Mouse (Mus musculus): ENCODE data around the gene Kcnq5. TPM values are rescaled to one million over a fixed set of nuclear protein-coding genes. Genes with fewer than 3 reads are reported as not detected.
A peak's percentile ranks its signal among the peaks of the same experiment; 100 is the strongest.

Kcnq5 gene
- polyA plus RNA-seq, 1 experiment, result 0.07 TPM

GRCm38 (mm10) chr1:21960421-21961250, 1.1 kb downstream of the Kcnq5 start:
- peak overlapping the region; percentile 7 for H3K4me3 ChIP-seq (ENCODE audit: control insufficient read depth, low read depth, low read length)
- no peak for TF ChIP-seq POLR2A (IDR thresholded peaks at IDR 0.05; ENCODE audit: control insufficient read depth, low read depth, low read length)
- TF ChIP-seq CTCF (IDR thresholded peaks at IDR 0.05; ENCODE audit: control insufficient read depth, insufficient read depth, insufficient replicate concordance, low read depth, low read length), result no peak
- H3K27ac ChIP-seq (ENCODE audit: control insufficient read depth, insufficient read depth, low read depth, low read length), result no peak overlapping the region
- peaks cover 16% of the 10 kb centered on the region for H3K4me1 ChIP-seq (ENCODE audit: control insufficient read depth, insufficient read depth, low read length)
- H3K27me3 ChIP-seq (ENCODE audit: control insufficient read depth, insufficient read depth, low read length), result no peaks in the 10 kb centered on the region
- H3K36me3 ChIP-seq (ENCODE audit: control insufficient read depth, insufficient read depth, low read length), result no peaks in the 10 kb centered on the region

GRCm38 (mm10) chr1:21959648-21960285, 2.0 kb downstream of the Kcnq5 start:
- no peak overlapping the region for H3K4me3 ChIP-seq (ENCODE audit: control insufficient read depth, low read depth, low read length)
- no peak overlapping the region for H3K27ac ChIP-seq (ENCODE audit: control insufficient read depth, insufficient read depth, low read depth, low read length)
- H3K27me3 ChIP-seq (ENCODE audit: control insufficient read depth, insufficient read depth, low read length), result no peaks in the 10 kb centered on the region
- TF ChIP-seq POLR2A (IDR thresholded peaks at IDR 0.05; ENCODE audit: control insufficient read depth, low read depth, low read length) (no peak), CTCF (IDR thresholded peaks at IDR 0.05; ENCODE audit: control insufficient read depth, insufficient read depth, insufficient replicate concordance, low read depth, low read length) (no peak)
- H3K36me3 ChIP-seq (ENCODE audit: control insufficient read depth, insufficient read depth, low read length), result no peaks in the 10 kb centered on the region
- peaks cover 16% of the 10 kb centered on the region for H3K4me1 ChIP-seq (ENCODE audit: control insufficient read depth, insufficient read depth, low read length)

- Histone ChIP-seq H3K4me1 (ENCODE audit: control insufficient read depth, insufficient read depth, low read length) (peaks cover 16% of the 10 kb centered on the region), H3K27ac (ENCODE audit: control insufficient read depth, insufficient read depth, low read depth, low read length) (no peak overlapping the region), H3K27me3 (ENCODE audit: control insufficient read depth, insufficient read depth, low read length) (no peaks in the 10 kb centered on the region), H3K36me3 (ENCODE audit: control insufficient read depth, insufficient read depth, low read length) (no peaks in the 10 kb centered on the region), H3K4me3 (ENCODE audit: control insufficient read depth, low read depth, low read length) (no peak overlapping the region)
- TF ChIP-seq CTCF (IDR thresholded peaks at IDR 0.05; ENCODE audit: control insufficient read depth, insufficient read depth, insufficient replicate concordance, low read depth, low read length) (no peak), POLR2A (IDR thresholded peaks at IDR 0.05; ENCODE audit: control insufficient read depth, low read depth, low read length) (no peak)
Measured at GRCm38 (mm10) chr1:21958013-21958412, 3.7 kb downstream of the Kcnq5 start.

- no peak for TF ChIP-seq POLR2A (IDR thresholded peaks at IDR 0.05; ENCODE audit: control insufficient read depth, low read depth, low read length)
- no peak for TF ChIP-seq CTCF (IDR thresholded peaks at IDR 0.05; ENCODE audit: control insufficient read depth, insufficient read depth, insufficient replicate concordance, low read depth, low read length)
- no peak overlapping the region for H3K27ac ChIP-seq (ENCODE audit: control insufficient read depth, insufficient read depth, low read depth, low read length)
- no peaks in the 10 kb centered on the region for H3K36me3 ChIP-seq (ENCODE audit: control insufficient read depth, insufficient read depth, low read length)
- H3K27me3 ChIP-seq (ENCODE audit: control insufficient read depth, insufficient read depth, low read length), result no peaks in the 10 kb centered on the region
- no peak overlapping the region for H3K4me3 ChIP-seq (ENCODE audit: control insufficient read depth, low read depth, low read length)
- H3K4me1 ChIP-seq (ENCODE audit: control insufficient read depth, insufficient read depth, low read length), result no peaks in the 10 kb centered on the region
Measured at GRCm38 (mm10) chr1:21940831-21941230, 20.9 kb downstream of the Kcnq5 start.

GRCm38 (mm10) chr1:21927182-21927581, 34.6 kb downstream of the Kcnq5 start:
- H3K27ac ChIP-seq (ENCODE audit: control insufficient read depth, insufficient read depth, low read depth, low read length), result no peak overlapping the region
- no peak overlapping the region for H3K4me3 ChIP-seq (ENCODE audit: control insufficient read depth, low read depth, low read length)

GRCm38 (mm10) chr1:21923293-21923642, 38.5 kb downstream of the Kcnq5 start:
- TF ChIP-seq POLR2A (IDR thresholded peaks at IDR 0.05; ENCODE audit: control insufficient read depth, low read depth, low read length) (no peak), CTCF (IDR thresholded peaks at IDR 0.05; ENCODE audit: control insufficient read depth, insufficient read depth, insufficient replicate concordance, low read depth, low read length) (no peak)
- H3K4me3 ChIP-seq (ENCODE audit: control insufficient read depth, low read depth, low read length), result no peak overlapping the region
- no peaks in the 10 kb centered on the region for H3K36me3 ChIP-seq (ENCODE audit: control insufficient read depth, insufficient read depth, low read length)
- H3K4me1 ChIP-seq (ENCODE audit: control insufficient read depth, insufficient read depth, low read length), result no peaks in the 10 kb centered on the region
- no peaks in the 10 kb centered on the region for H3K27me3 ChIP-seq (ENCODE audit: control insufficient read depth, insufficient read depth, low read length)
- no peak overlapping the region for H3K27ac ChIP-seq (ENCODE audit: control insufficient read depth, insufficient read depth, low read depth, low read length)

More at GRCm38 (mm10) chr1:21927182-21927581, 34.6 kb downstream of the Kcnq5 start:
- H3K27me3 ChIP-seq (ENCODE audit: control insufficient read depth, insufficient read depth, low read length), result no peaks in the 10 kb centered on the region
- no peaks in the 10 kb centered on the region for H3K4me1 ChIP-seq (ENCODE audit: control insufficient read depth, insufficient read depth, low read length)
- TF ChIP-seq POLR2A (IDR thresholded peaks at IDR 0.05; ENCODE audit: control insufficient read depth, low read depth, low read length) (no peak), CTCF (IDR thresholded peaks at IDR 0.05; ENCODE audit: control insufficient read depth, insufficient read depth, insufficient replicate concordance, low read depth, low read length) (no peak)
- no peaks in the 10 kb centered on the region for H3K36me3 ChIP-seq (ENCODE audit: control insufficient read depth, insufficient read depth, low read length)

- H3K36me3 ChIP-seq (ENCODE audit: control insufficient read depth, insufficient read depth, low read length), result no peaks in the 10 kb centered on the region
- TF ChIP-seq POLR2A (IDR thresholded peaks at IDR 0.05; ENCODE audit: control insufficient read depth, low read depth, low read length) (no peak), CTCF (IDR thresholded peaks at IDR 0.05; ENCODE audit: control insufficient read depth, insufficient read depth, insufficient replicate concordance, low read depth, low read length) (no peak)
- no peaks in the 10 kb centered on the region for H3K27me3 ChIP-seq (ENCODE audit: control insufficient read depth, insufficient read depth, low read length)
- no peaks in the 10 kb centered on the region for H3K4me1 ChIP-seq (ENCODE audit: control insufficient read depth, insufficient read depth, low read length)
- H3K4me3 ChIP-seq (ENCODE audit: control insufficient read depth, low read depth, low read length), result no peak overlapping the region
- H3K27ac ChIP-seq (ENCODE audit: control insufficient read depth, insufficient read depth, low read depth, low read length), result no peak overlapping the region
Measured at GRCm38 (mm10) chr1:21922578-21923292, 39.0 kb downstream of the Kcnq5 start.
